Mouse (Mus musculus): Measurements from ENCODE around the gene Cabp4. TPM values are rescaled to one million over a fixed set of nuclear protein-coding genes. Genes with fewer than 3 reads are reported as not detected.
"Not testable (repeated sequence)": the region's sequence is repeated elsewhere in the genome, so short reads cannot be mapped to it uniquely, and the experiment has no call there.

The Cabp4 gene
- total RNA-seq, 2 experiments from 2014 or later, result not detected

DNA sequence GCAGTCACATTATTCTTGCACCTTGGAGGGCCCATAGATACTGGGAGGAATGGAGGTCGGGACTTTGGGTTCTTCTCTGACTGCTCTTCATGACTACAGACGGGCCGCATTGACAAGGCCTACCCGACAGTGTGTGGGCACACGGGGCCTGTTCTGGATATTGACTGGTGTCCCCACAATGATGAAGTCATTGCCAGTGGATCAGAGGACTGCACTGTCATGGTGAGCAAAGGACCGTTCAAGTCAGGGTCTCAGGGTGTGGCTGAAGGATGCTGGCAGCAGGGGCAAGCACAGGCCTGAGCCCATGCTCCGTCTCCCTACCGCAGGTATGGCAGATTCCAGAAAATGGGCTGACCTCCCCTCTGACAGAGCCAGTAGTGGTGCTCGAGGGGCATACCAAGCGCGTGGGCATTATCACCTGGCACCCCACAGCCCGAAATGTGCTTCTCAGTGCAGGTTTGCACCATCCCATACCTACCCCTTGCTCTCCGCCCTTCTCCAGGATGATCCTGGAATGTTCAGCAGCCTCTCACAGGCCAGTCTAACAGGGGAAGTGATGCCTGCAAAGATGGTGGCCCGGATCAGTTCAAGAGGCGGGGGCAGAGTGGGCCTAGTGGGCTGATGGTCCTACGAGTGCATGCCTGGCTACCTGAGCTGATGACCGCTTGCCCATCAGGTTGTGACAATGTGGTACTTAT, 6.1 kb upstream of the Cabp4 start:
- DNase-seq (ENCODE audit: low spot score in 2 of 2), result no peak
- intact Hi-C loops (cut with DNase I), result loop anchor here (2.0 kb wide), 1 partner anchor 13 kb away; the partner anchor contains the start of gene Rps6kb2

- no peak for DNase-seq (ENCODE audit: low spot score in 2 of 2)
- intact Hi-C loops (cut with DNase I), result loop anchor here (2.0 kb wide), 1 partner anchor 14 kb away; the partner anchor contains the start of gene Rps6kb2
Observed at GRCm38 (mm10) chr19:4149283-4149682, 5.5 kb upstream of the Cabp4 start.

GRCm38 (mm10) chr19:4148819-4149218, 5.0 kb upstream of the Cabp4 start:
- no peak for DNase-seq (ENCODE audit: low spot score in 2 of 2)
- intact Hi-C loops (cut with DNase I), result loop anchor here (2.0 kb wide), 1 partner anchor 14 kb away; the partner anchor contains the start of gene Rps6kb2

DNA sequence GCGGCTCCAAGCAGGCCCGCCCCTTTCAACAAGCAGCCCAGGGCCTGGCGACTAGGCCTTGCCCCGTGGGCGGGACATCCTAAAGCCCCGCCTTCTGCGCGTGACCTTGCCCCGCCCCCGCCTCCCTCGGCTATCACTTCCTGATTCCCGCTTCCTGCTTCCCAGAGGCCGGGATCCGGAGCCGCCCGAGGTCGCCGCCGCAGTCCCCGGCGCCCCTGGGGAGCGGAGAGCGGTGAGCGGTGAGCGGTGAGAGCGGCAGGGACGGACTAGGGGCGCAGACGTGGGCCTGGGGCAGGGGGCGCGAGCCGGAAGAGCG, 4.6 kb upstream of the Cabp4 start, which contains the start of gene Coro1b:
TSS of gene Coro1b (plus strand) at position 129 of the 316 bp plus-strand sequence.
- intact Hi-C loops (cut with DNase I), result loop anchor here (2.0 kb wide), 1 partner anchor 14 kb away; the partner anchor contains the start of gene Rps6kb2
- DNase-seq (ENCODE audit: low spot score in 2 of 2), result peak; percentile 91 to 93

- intact Hi-C loops (cut with DNase I), result loop anchor here (2.0 kb wide), 1 partner anchor 15 kb away; the partner anchor contains the start of gene Rps6kb2
- DNase-seq (ENCODE audit: low spot score in 2 of 2), result no peak
Observed at GRCm38 (mm10) chr19:4147782-4148490, 4.1 kb upstream of the Cabp4 start.

GRCm38 (mm10) chr19:4147022-4147405, 3.2 kb upstream of the Cabp4 start:
- intact Hi-C loops (cut with DNase I), result no loop called here

DNA sequence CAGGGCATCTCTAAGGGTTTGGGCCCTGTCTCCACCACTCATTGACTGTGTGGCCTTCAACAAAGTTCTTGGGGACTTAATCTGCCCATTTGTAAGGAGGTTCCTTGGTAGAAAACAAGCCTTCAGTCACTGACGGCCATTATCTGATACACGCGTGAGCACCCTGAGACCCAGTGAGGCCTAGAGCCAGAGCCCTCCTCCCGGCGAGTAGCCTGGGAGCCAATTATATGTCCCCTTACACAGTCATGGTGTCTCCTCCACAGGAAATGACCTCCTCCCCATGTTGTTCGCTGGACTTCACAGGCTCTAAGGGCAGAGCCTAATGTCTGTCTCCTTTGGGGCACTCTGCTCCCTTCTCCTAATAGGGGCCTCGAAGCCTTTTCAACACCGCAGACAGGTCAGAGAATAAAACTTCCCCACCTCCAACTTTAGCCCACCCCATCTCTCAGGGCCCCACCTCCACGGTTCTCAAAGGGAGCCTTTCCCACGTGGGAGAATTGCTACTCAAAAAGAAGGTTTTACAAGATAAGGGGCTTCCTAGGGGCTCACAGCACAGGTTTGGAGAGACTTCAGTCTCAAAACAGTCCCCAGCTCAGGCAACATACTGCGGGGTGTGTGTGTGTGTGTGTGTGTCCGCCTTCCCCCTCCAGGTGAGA, 2.7 kb upstream of the Cabp4 start:
- no peak for DNase-seq (ENCODE audit: low spot score in 2 of 2)
- intact Hi-C loops (cut with DNase I), result no loop called here

More at GRCm38 (mm10) chr19:4147022-4147405, 3.2 kb upstream of the Cabp4 start:
- DNase-seq (ENCODE audit: low spot score in 2 of 2), result no peak

DNA sequence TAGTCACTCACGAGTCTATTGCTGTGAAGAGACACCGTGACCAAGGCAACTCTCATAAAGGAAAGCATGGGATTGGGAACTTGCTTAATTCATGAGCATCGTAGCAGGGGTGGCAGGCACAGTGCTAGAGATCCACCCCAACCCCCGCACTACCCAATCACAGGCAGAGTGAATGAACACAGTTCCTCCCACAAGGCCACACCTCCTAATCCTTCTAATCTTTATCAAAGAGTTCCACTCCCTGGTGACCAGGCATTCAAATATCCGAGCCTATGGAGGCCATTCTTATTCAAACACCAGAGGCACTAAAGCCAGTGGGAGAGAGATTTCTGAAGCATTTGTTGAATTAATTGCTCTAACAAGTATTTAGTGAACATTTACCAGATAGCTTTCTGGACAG, 2.1 kb upstream of the Cabp4 start:
- no peak for DNase-seq (ENCODE audit: low spot score in 2 of 2)
- intact Hi-C loops (cut with DNase I), result no loop called here

DNA sequence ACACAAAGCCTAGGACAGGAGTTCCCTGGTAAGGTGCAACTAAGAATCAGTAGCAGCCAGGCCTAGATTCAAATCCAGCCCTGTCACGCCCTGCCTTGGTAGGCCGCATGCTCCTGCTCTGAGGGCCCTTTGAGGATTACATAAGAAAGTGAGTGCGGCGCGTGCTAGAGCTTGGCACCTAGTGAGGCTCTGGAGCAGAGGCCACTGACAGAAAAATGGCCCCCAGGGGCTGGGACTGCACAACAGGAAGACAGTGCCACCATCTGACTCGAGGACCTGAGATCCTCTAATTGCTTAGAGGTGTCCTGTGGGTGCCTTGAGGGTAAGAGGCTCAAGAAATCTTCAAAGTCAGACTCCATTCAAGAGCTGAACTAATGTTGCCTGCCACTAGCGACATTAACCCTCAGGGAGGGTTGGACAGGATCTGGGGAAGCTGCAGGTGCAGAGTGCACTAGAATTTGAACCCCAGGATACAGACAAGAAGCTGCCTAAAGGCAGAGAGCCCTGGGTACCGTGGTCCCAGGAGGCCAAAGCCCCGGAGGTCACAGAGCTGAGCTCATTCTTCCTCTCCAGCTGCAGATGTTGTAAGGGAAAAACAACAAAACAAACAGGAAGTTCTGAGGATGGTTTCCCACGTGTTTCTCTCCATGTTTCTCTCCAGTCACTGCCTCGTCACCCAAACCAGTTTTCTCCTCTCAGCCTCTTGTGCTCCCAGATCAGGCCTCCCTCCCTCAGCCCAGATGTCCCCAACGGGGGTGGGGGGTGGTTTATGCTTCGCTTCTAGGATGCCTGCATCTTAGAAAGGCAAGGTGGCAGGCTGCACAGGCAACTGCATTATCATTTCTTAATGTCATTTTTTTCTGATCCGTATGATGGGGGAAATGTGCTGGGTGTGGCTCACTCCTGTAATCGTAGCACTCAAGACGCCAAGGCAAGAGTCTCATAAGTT, 991 bp upstream of the Cabp4 start:
- intact Hi-C loops (cut with DNase I), result no loop called here
- DNase-seq (ENCODE audit: low spot score in 2 of 2), result no peak

- intact Hi-C loops (cut with DNase I), result no loop called here
- no peak for DNase-seq (ENCODE audit: low spot score in 2 of 2)
Observed at GRCm38 (mm10) chr19:4142416-4143173, 1.2 kb downstream of the Cabp4 start.

DNA sequence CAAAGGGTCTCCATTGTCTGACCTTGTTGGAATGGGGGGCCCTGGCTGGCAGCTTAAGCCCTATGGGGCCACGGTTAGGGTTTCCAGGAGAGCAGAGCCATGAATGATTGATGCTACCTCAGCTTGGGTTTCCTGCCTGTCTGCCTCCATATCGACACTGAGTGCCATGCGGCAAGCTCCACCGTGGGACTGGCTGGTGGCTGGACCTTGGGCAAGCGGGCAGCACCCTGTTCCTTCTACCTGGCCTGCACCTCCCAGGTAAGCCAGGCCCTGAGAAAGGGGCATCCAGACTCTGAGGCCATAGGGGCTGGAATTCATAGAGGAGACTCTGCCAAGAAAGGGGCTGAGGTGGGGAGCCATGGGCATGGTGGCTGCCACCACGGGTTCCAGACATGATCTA, 3.7 kb downstream of the Cabp4 start:
- intact Hi-C loops (cut with DNase I), result no loop called here

GRCm38 (mm10) chr19:4139446-4139845, 4.4 kb downstream of the Cabp4 start, which contains the start of gene Gpr152:
TSS of gene Gpr152 (plus strand) at chr19:4139787.
- DNase-seq (ENCODE audit: low spot score in 2 of 2), result no peak
- intact Hi-C loops (cut with DNase I), result no loop called here

More for the DNA sequence above, 3.7 kb downstream of the Cabp4 start:
- DNase-seq (ENCODE audit: low spot score in 2 of 2), result no peak

DNA sequence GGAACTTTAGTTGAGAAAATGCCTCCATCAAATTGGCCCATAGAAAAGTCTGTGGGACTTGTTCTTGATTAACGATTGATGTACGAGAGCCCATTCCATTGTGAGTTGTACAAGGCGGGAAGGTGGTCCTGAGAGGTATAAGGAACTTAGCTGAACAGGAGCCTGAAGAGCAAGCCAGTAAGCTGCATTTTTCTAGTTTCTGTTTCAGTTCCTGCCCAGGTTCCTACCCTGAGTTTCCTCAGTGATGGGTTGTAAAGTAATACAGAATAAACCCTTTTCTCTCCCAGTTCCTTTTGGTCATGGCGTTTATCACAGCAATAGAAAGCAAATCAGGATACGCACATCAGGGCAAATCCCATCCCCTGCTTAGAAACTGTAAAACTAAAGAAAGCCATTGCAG, 5.9 kb downstream of the Cabp4 start:
- intact Hi-C loops (cut with DNase I), result no loop called here
- no peak for DNase-seq (ENCODE audit: low spot score in 2 of 2)

GRCm38 (mm10) chr19:4136463-4136862, 7.4 kb downstream of the Cabp4 start:
- intact Hi-C loops (cut with DNase I), result no loop called here
- DNase-seq (ENCODE audit: low spot score in 2 of 2), result no peak

GRCm38 (mm10) chr19:4135963-4136345, 7.9 kb downstream of the Cabp4 start:
- DNase-seq (ENCODE audit: low spot score in 2 of 2); intact Hi-C loops (cut with DNase I): not testable (repeated sequence)

DNA sequence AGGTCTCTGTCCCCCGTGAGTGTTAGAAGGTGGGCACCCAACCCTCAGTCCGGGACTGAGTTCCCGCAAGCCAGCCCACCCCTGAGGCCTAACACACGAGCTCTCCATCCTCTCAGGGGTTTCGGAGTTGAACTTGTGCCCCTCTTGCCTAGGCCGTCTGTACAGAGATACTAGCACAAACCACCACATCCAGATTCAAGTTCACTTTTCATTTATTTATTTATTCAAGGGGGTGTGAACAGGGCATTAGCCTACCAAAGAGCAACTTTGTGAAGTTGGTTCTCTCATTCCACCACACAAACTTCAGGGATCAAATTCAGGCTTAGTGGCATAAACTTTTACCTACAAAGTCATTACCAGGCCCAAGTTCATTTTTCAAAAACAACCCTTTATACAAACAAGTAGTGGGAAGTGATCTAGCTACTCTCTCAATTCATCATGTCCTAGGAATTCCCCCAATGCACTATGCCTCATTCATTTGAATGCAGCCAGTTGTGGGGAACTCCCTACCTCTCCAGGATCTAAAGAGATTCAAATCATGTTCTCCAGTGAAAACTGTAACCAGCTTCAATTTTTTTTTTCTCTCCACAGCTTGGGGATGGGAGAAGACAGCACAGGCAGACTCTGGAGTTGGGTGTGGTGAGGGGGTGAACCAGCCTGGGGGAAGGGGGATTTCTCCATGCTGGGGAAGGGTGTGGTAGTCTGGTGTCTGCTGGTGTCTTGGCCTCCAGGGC, 8.4 kb downstream of the Cabp4 start:
- intact Hi-C loops (cut with DNase I); DNase-seq (ENCODE audit: low spot score in 2 of 2): not testable (repeated sequence)

GRCm38 (mm10) chr19:4134354-4134753, 9.5 kb downstream of the Cabp4 start:
- DNase-seq (ENCODE audit: low spot score in 2 of 2), result no peak

DNA sequence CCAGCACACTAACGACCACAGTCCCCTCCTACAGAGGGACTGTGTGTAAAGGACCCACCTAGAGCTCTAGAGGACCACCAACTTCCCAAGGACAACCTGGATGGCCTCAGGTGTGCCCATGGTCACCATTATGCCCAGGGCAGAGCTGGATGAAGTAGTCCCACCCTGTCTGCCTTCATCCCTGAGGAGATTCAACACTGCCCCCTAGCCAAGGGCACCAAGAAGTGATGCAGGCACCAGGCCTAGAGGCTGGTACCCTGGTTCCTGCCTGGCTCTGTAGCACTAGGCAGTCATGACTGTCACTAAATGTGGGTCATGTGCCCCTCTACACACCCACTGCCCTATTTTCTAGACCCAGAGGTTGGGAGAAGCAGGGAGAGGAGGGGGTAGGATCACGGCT, 12.1 kb downstream of the Cabp4 start:
- no peak for DNase-seq (ENCODE audit: low spot score in 2 of 2)
- intact Hi-C loops (cut with DNase I), result no loop called here

More at GRCm38 (mm10) chr19:4134354-4134753, 9.5 kb downstream of the Cabp4 start:
- intact Hi-C loops (cut with DNase I), result no loop called here

All from left cerebral cortex, postnatal 36 days (tissue).